Mouse (Mus musculus) kidney, adult 9 months (tissue): ENCODE data around the gene Flii.

Source experiments
- DNase-seq: peaks from one replicate; pipeline ENCODE4 v3.0.0; 2022

Gene Flii

GRCm38 (mm10) chr11:60712639-60713255, 14.3 kb downstream of the Flii start:
- DNase-seq, result no peak

GRCm38 (mm10) chr11:60712040-60712439, 15.0 kb downstream of the Flii start:
- no peak for DNase-seq

- no peak for DNase-seq
Observed at GRCm38 (mm10) chr11:60711218-60711617, 15.8 kb downstream of the Flii start.

- DNase-seq, result no peak
Observed at GRCm38 (mm10) chr11:60709481-60710465, 17.3 kb downstream of the Flii start.

- no peak for DNase-seq
Observed at GRCm38 (mm10) chr11:60708631-60709030, 18.4 kb downstream of the Flii start.

GRCm38 (mm10) chr11:60707672-60708071, 19.4 kb downstream of the Flii start:
- DNase-seq, result peak; percentile 95

- DNase-seq, result no peak
Observed at GRCm38 (mm10) chr11:60706696-60707480, 20.2 kb downstream of the Flii start.

- DNase-seq, result peak; percentile 3
Observed at GRCm38 (mm10) chr11:60706076-60706475, 21.0 kb downstream of the Flii start.

- no peak for DNase-seq
Observed at GRCm38 (mm10) chr11:60705255-60705654, 21.8 kb downstream of the Flii start.

- DNase-seq, result peak; percentile 7
Observed at GRCm38 (mm10) chr11:60704023-60704880, 22.8 kb downstream of the Flii start.

GRCm38 (mm10) chr11:60703131-60703530, 23.9 kb downstream of the Flii start:
- DNase-seq, result peak; percentile 71

- DNase-seq, result peak; percentile 6
Observed at GRCm38 (mm10) chr11:60701611-60702010, 25.5 kb downstream of the Flii start.

- DNase-seq, result peak; percentile 12
Observed at GRCm38 (mm10) chr11:60700320-60701185, 26.5 kb downstream of the Flii start.

GRCm38 (mm10) chr11:60699524-60700075, 27.5 kb downstream of the Flii start, which contains the start of gene Llgl1:
TSS of gene Llgl1 (plus strand) at chr11:60699723.
- DNase-seq, result peak; percentile 84

GRCm38 (mm10) chr11:60698806-60699523, 28.1 kb downstream of the Flii start:
- peak; percentile 71 for DNase-seq

- DNase-seq, result peak; percentile 36
Observed at GRCm38 (mm10) chr11:60697561-60697960, 29.5 kb downstream of the Flii start.

GRCm38 (mm10) chr11:60696165-60696564, 30.9 kb downstream of the Flii start:
- DNase-seq, result peak; percentile 10
